Mouse (Mus musculus) myocyte (in vitro differentiated cells): ENCODE results near the gene Zfp428.

ENCODE experiments used
- MAX ChIP-seq: IDR thresholded peaks from one replicate; pipeline ENCODE4 v1.6.1; 2011; ENCODE audit warnings: low read depth, mild to moderate bottlenecking, control low read depth
- POLR2A ChIP-seq: IDR thresholded peaks from one replicate; pipeline ENCODE4 v1.6.1; 2011; ENCODE audit warnings: low read depth, mild to moderate bottlenecking, control low read depth, moderate library complexity; ENCODE audit not compliant: insufficient read length

DNA sequence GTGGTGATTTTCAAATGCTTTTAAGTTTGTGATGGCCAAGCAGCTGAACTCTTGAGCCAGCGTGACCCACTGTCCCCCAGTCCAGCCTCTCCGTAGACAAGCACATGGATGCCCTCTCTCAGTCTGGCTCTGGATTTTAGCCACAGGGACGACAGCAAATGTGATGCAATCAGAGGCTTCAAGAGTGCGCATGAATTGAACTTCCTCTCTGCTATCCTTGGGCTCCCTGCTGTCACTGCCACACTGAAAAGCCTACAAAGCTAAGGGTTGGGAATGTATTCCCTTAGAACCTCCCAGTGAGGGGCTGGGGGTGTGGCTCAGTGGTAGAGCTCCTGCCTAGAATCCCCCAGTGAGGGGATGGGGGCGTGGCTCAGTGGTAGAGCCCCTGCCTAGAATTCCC, 31.9 kb downstream of the Zfp428 start:
- no peak for TF ChIP-seq POLR2A
- no peak for TF ChIP-seq MAX
